Mouse (Mus musculus) ES-Bruce4 (cell line): Measurements from ENCODE around the gene Kpnb1. TPM values are rescaled to one million over a fixed set of nuclear protein-coding genes. Genes with fewer than 3 reads are reported as not detected.

Experiments used
- H3K27ac ChIP-seq: 2 replicates; pipeline ENCODE4 v1.5.1; 2012; ENCODE audit warnings: low read length, inconsistent platforms; ENCODE audit not compliant: insufficient read depth
- H3K27me3 ChIP-seq: 2 replicates; pipeline ENCODE4 v1.6.1; 2012; ENCODE audit warnings: mild to moderate bottlenecking, low read length, inconsistent platforms; ENCODE audit not compliant: control insufficient read depth, poor library complexity, insufficient read depth, severe bottlenecking
- H3K36me3 ChIP-seq: 2 replicates; pipeline ENCODE4 v1.6.1; 2012; ENCODE audit warnings: inconsistent platforms, mild to moderate bottlenecking, low read length, moderate library complexity; ENCODE audit not compliant: control insufficient read depth, poor library complexity, insufficient read depth, severe bottlenecking
- H3K4me1 ChIP-seq: one replicate; pipeline ENCODE4 v1.8.1; 2011; ENCODE audit warnings: low read length; ENCODE audit not compliant: control insufficient read depth, insufficient read depth
- H3K4me3 ChIP-seq: 2 replicates; pipeline ENCODE4 v1.5.1; 2011; ENCODE audit warnings: low read depth, mild to moderate bottlenecking, low read length
- H3K9ac ChIP-seq: 2 replicates; pipeline ENCODE4 v1.6.1; 2012; ENCODE audit warnings: low read depth, mild to moderate bottlenecking, inconsistent platforms; ENCODE audit not compliant: poor library complexity, severe bottlenecking
- H3K9me3 ChIP-seq: replicated peaks from 2 replicates; pipeline ENCODE4 v1.6.1; 2012; ENCODE audit warnings: mild to moderate bottlenecking, low read length, inconsistent platforms; ENCODE audit not compliant: control insufficient read depth, poor library complexity, insufficient read depth, severe bottlenecking
- CTCF ChIP-seq: IDR thresholded peaks from one replicate; pipeline ENCODE4 v1.8.1; 2011; ENCODE audit warnings: low read depth, low read length
- EP300 ChIP-seq: IDR thresholded peaks from 2 replicates; pipeline ENCODE4 v1.6.1; 2011; ENCODE audit warnings: low read depth, low read length; ENCODE audit not compliant: insufficient read depth
- POLR2A ChIP-seq: IDR thresholded peaks from one replicate; pipeline ENCODE4 v1.8.1; 2011; ENCODE audit warnings: low read length; ENCODE audit not compliant: insufficient read depth
- polyA plus RNA-seq: library from polyadenylated mRNA; stranded (reverse); fragments of >200 nt; gene quantifications from 2 replicates; pipeline ENCODE4 v1.2.4, GENCODE M21; 2011; ENCODE audit warnings: low read depth; ENCODE audit not compliant: missing spikeins, insufficient read depth, insufficient read length

Kpnb1 gene
- polyA plus RNA-seq, 1 experiment: 345 TPM

DNA sequence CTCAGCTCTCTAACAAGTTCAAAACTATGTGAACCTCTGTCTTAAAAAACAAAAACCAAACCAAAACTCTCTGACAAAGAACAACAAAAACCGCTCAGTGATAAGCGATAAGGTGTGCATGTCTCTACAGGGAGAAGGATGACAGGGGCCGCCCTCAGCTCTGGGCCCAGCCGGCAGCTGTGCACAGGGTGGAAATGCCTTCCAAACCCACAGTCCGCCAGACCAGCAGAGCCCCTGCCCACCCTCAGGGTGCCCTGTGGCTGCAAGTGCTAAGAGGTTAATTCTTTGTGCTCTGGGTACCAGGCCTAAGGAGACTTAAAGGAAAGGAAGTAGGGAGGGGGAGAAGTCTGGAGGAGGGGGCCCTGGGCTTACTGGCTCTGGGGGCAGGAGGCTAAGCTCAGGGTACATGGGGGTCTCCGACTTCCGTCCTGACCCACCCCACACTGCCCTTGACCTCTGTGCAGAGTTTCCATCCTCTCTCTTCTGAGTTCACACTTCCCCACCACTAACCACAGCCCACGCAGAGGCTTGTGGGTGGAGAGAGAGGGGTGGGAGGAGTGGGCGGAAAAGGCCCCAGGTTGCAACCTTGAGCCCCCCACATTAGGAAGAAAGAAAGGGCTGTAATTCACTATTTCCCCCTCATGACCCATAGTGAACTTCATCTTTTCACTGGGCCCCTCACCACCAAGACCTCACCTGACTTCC is 44.3 kb downstream of the Kpnb1 start:
- no peaks in the 10 kb centered on the region for H3K36me3 ChIP-seq
- TF ChIP-seq CTCF: no peak
- no peak for TF ChIP-seq POLR2A
- no peak for TF ChIP-seq EP300
- peaks cover 3% of the 10 kb centered on the region for H3K27me3 ChIP-seq
- H3K4me3 ChIP-seq: no peak overlapping the region
- no peak overlapping the region for H3K9ac ChIP-seq
- H3K9me3 ChIP-seq: no peaks in the 10 kb centered on the region
- H3K4me1 ChIP-seq: peaks cover 5% of the 10 kb centered on the region
- H3K27ac ChIP-seq: no peak overlapping the region

DNA sequence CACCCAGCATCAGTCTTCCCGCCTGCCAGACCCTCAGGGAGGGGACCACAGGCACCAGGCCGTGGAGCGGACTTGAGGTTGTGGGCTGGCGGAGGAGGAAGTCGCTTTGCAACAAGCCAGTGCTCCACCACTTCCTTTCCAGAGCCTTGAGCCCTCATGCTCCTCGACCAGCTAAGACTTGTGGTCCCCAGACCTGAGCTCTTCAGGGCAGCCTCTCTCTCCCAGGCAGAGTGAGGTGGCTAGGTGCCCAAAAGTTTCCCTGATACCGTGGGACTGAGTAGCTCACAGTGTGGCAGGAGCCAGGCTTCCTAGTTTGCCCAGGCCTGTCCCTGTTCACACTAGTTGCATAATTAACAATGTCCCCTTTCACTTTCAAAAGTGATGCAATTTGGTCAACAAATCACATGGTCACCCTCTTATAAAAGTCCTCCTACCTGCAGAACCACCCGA is 45.5 kb downstream of the Kpnb1 start:
- H3K27me3 ChIP-seq: peaks cover 3% of the 10 kb centered on the region
- no peaks in the 10 kb centered on the region for H3K36me3 ChIP-seq
- H3K27ac ChIP-seq: no peak overlapping the region
- peak overlapping the region; percentile 3; the same call in 1 of the 2 replicates for H3K4me3 ChIP-seq
- peaks cover 5% of the 10 kb centered on the region for H3K4me1 ChIP-seq
- TF ChIP-seq POLR2A (no peak), CTCF (no peak), EP300 (no peak)
- H3K9ac ChIP-seq: peak overlapping the region; percentile 7; the same call in 1 of the 2 replicates
- no peaks in the 10 kb centered on the region for H3K9me3 ChIP-seq

- Histone ChIP-seq H3K27me3 (peaks cover 3% of the 10 kb centered on the region), H3K9me3 (no peaks in the 10 kb centered on the region), H3K27ac (no peak overlapping the region), H3K4me3 (no peak overlapping the region), H3K9ac (no peak overlapping the region), H3K36me3 (no peaks in the 10 kb centered on the region), H3K4me1 (peaks cover 5% of the 10 kb centered on the region)
- no peak for TF ChIP-seq EP300
These were observed 46.9 kb downstream of the Kpnb1 start for GRCm38 (mm10) chr11:97140811-97141210.

DNA sequence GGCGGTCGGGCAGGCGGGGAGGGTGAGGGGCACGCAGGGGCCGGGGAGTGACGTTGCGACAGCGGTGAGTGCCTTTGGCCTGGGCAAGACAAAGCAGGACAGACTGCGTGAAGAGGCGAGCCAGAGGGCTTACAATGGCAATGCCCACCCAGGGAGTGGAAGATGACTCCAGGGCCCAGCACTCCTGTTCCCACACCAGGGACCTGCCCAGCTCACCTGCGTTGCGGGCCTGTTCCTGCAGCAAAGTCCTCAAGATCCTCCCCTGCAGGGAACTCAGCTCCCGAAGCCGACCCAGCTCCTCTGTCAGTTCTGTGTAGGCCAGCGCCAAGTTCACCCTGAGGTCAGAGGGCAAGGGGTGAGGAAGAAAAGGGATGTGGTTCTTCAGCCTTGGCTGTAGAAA is 48.4 kb downstream of the Kpnb1 start:
- H3K4me3 ChIP-seq: peak overlapping the region; percentile 20
- H3K27me3 ChIP-seq: peaks cover 3% of the 10 kb centered on the region
- H3K9ac ChIP-seq: peak overlapping the region; percentile 56
- H3K4me1 ChIP-seq: peaks cover 5% of the 10 kb centered on the region
- no peak overlapping the region for H3K27ac ChIP-seq
- H3K36me3 ChIP-seq: no peaks in the 10 kb centered on the region
- TF ChIP-seq POLR2A: no peak
- TF ChIP-seq EP300: no peak
- no peak for TF ChIP-seq CTCF
- no peaks in the 10 kb centered on the region for H3K9me3 ChIP-seq

- Histone ChIP-seq H3K4me3 (peak overlapping the region; percentile 20), H3K9me3 (no peaks in the 10 kb centered on the region), H3K9ac (peak overlapping the region; percentile 56), H3K27ac (no peak overlapping the region), H3K27me3 (peaks cover 3% of the 10 kb centered on the region), H3K4me1 (peaks cover 5% of the 10 kb centered on the region), H3K36me3 (no peaks in the 10 kb centered on the region)
- TF ChIP-seq CTCF: no peak
- TF ChIP-seq EP300: no peak
- no peak for TF ChIP-seq POLR2A
These were observed 49.0 kb downstream of the Kpnb1 start for GRCm38 (mm10) chr11:97138554-97139226.

DNA sequence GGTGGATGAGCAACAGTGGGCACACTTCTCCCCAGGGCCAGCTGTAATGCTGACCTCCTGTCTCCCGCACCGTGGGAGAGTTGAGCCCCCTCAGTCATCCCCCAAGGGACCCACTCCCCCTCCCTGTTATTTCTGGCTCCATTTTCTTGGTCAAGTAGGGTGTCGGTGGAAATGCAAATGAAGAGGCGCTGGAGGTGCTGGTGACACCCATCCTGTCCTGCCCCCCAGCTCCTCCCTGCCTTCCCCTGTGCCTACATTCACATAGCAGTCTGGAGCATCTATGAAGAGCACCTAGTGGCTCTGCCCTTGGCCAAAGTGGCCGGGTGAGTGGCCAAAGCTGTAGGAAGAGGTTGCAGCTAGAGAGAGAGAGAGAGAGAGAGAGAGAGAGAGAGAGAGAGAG is 54.4 kb downstream of the Kpnb1 start:
- TF ChIP-seq EP300: no peak
- TF ChIP-seq POLR2A: no peak
- TF ChIP-seq CTCF: no peak
- H3K36me3 ChIP-seq: no peaks in the 10 kb centered on the region
- H3K9me3 ChIP-seq: no peaks in the 10 kb centered on the region
- no peaks in the 10 kb centered on the region for H3K4me1 ChIP-seq
- no peak overlapping the region for H3K9ac ChIP-seq
- H3K27ac ChIP-seq: no peak overlapping the region
- no peak overlapping the region for H3K4me3 ChIP-seq
- no peaks in the 10 kb centered on the region for H3K27me3 ChIP-seq
